Mouse (Mus musculus) ES-Bruce4 (cell line): Measurements from ENCODE around the gene Rbm41.
A peak's percentile ranks its signal among the peaks of the same experiment; 100 is the strongest.

Experiments
- CTCF ChIP-seq: IDR thresholded peaks from one replicate; pipeline ENCODE4 v1.8.1; 2011; ENCODE audit warnings: low read depth, low read length
- EP300 ChIP-seq: IDR thresholded peaks from 2 replicates; pipeline ENCODE4 v1.6.1; 2011; ENCODE audit warnings: low read depth, low read length; ENCODE audit not compliant: insufficient read depth

DNA sequence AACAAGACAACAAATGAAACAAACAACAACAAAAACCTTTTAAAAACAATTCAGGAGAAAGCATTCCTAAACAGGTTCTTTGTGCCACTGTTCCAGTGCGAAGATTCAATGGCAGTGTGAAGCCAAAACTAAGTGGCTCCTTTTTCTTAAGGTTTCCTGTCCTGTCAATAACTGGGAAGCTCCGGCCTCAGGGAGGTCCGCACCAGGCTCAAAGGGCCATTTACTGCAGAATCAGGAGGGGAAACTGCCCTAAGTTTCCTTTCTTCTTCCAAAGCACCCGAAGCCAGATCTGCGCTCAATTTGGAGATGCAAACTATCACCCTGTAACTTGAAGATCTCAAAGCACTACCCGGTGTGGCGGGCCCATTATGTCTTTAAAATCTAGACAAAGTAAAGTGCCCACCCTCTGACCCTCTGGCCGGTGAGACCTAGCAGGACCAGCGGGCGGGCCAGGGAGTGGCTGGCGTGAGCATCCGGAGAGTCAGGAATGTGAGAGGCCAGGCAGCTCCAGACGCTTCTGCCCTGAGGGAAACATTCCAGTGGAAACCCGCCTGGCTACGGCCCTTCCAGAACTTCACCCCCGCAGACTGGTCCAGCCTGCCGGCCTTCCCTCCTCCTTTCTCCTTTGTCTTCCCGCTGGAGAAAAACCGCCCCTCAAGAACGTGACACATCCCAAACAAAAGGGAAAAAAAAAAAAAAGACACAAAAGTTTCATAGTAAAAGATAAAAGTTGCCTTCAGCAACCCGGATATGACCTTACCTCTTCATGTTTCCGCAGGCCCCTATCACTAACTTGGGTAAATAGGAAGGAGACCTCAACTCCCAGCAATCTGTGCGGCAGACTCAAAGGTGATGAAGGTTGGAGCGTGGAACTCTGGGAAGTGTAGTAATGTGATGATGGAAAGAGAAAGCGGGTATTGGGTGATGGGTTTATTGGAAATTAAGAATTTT, at the start of gene Rbm41:
- no peak for TF ChIP-seq CTCF
- TF ChIP-seq EP300, result peak; percentile 95
